In the genomic region with DNA sequence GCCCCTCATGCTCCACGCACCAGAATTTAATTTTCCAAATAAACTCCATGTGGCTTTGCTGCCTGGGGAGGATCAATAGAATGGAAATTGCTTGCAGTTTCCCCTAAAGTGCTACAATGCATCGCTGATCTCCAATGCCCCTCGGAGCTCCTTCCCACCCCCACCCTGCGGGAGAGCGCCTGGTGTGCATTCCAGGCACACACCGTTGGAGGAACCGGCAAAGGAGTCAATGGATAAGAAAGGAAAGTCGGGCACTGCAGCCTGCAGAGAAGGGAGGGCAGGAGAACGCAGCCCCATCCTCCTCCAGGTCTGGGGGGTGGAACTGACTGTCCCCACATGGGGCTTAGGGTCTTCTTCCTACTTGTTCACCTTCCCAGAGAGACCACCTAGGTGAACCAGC, we compare ENCODE assay signal across 10 mouse cellular contexts.
DNase-seq lines count a peak whose midpoint lies in the region; ATAC-seq and TF ChIP-seq lines count a peak whose summit lies in the region.
"Had no signal": no experiment of that assay in that cellular context is flagged by ENCODE, and none has a peak within 500 bp of the region (broad histone marks: within the 10 kb centered on the region; RNA-seq: fewer than 3 reads in every experiment).

No protein-coding gene starts in this region.

- ATAC-seq in heart, embryonic 13.5 days (ENCODE audit: extremely low read depth, insufficient number of reproducible peaks, low FRiP score, low TSS enrichment): no peak
- no peak for ATAC-seq in embryonic facial prominence, embryonic 11.5 days (replicated peaks; ENCODE audit: insufficient number of reproducible peaks, low FRiP score, low TSS enrichment, low read depth)
- ATAC-seq in hindbrain, embryonic 13.5 days (ENCODE audit: low FRiP score): no peak
- no peak for ATAC-seq in midbrain, embryonic 12.5 days (ENCODE audit: low FRiP score, low read depth)
- ATAC-seq in frontal cortex, adult (ENCODE audit: low TSS enrichment): no peak

- H3K27me3 ChIP-seq in heart, embryonic 13.5 days (replicated peaks): peaks cover 17% of the 10 kb centered on the region; the same call in 1 of the 2 replicates
- H3K27me3 ChIP-seq in embryonic facial prominence, embryonic 11.5 days (ENCODE audit: control insufficient read depth, insufficient read depth, low read length): no peaks in the 10 kb centered on the region
- 0 out of 2 replicates have a peak, but pooled peaks cover 6% of the 10 kb centered on the region for H3K27me3 ChIP-seq in hindbrain, embryonic 13.5 days
- H3K27me3 ChIP-seq in midbrain, embryonic 12.5 days: no peaks in the 10 kb centered on the region; the same call in 1 of the 2 replicates
- no peaks in the 10 kb centered on the region for H3K27me3 ChIP-seq in cerebellum, adult 2 months (ENCODE audit: control insufficient read depth, insufficient read depth, low read length)

- TF ChIP-seq CTCF in cerebellum, adult 2 months (IDR thresholded peaks at IDR 0.05; ENCODE audit: borderline replicate concordance, insufficient read depth, low read depth, low read length): no peak

- no peak for DNase-seq in heart, adult 18-20 months
- DNase-seq in embryonic facial prominence, embryonic 11.5 days (ENCODE audit: low spot score): peak; percentile 44
- DNase-seq in cerebellum, adult 2 months: no peak
- DNase-seq: adrenal gland, adult 8-10 months; kidney, adult 11 months; thymus, adult 2 months had no signal

- TF ChIP-seq POLR2A in cerebellum, adult 2 months (IDR thresholded peaks at IDR 0.05; ENCODE audit: borderline replicate concordance, insufficient read depth, low read length): no peak

- H3K4me2 ChIP-seq in heart, embryonic 13.5 days: peak overlapping the region; percentile 13; the same call in 1 of the 2 replicates
- H3K4me2 ChIP-seq in embryonic facial prominence, embryonic 11.5 days (ENCODE audit: low read depth, low read length): peak overlapping the region; percentile 17; the same call in 1 of the 2 replicates
- 0 out of 2 replicates have a peak overlapping the region, but pooled peaks have one; percentile 25 for H3K4me2 ChIP-seq in hindbrain, embryonic 13.5 days
- peak overlapping the region; percentile 33 for H3K4me2 ChIP-seq in midbrain, embryonic 12.5 days (replicated peaks)

- H3K4me1 ChIP-seq in heart, embryonic 13.5 days: peaks cover 16% of the 10 kb centered on the region
- H3K4me1 ChIP-seq in embryonic facial prominence, embryonic 11.5 days (ENCODE audit: control insufficient read depth, insufficient read depth, low read length): peaks cover 2% of the 10 kb centered on the region
- peaks cover 40% of the 10 kb centered on the region for H3K4me1 ChIP-seq in hindbrain, embryonic 13.5 days (replicated peaks)
- peaks cover 17% of the 10 kb centered on the region for H3K4me1 ChIP-seq in midbrain, embryonic 12.5 days
- peaks cover 42% of the 10 kb centered on the region for H3K4me1 ChIP-seq in cerebellum, adult 2 months (ENCODE audit: control insufficient read depth, insufficient read depth, low read length)

- no peak overlapping the region for H3K27ac ChIP-seq in heart, embryonic 13.5 days (replicated peaks)
- no peak overlapping the region for H3K27ac ChIP-seq in embryonic facial prominence, embryonic 11.5 days (replicated peaks; ENCODE audit: low read depth, low read length)
- peak overlapping the region; percentile 58 for H3K27ac ChIP-seq in hindbrain, embryonic 13.5 days
- no peak overlapping the region for H3K27ac ChIP-seq in midbrain, embryonic 12.5 days (replicated peaks)
- H3K27ac ChIP-seq in cerebellum, adult 2 months (ENCODE audit: insufficient read depth, low read length): no peak overlapping the region

- no peaks in the 10 kb centered on the region for H3K9me3 ChIP-seq in heart, embryonic 13.5 days
- no peaks in the 10 kb centered on the region for H3K9me3 ChIP-seq in embryonic facial prominence, embryonic 11.5 days (replicated peaks; ENCODE audit: control insufficient read depth, low read length)
- H3K9me3 ChIP-seq in hindbrain, embryonic 13.5 days: no peaks in the 10 kb centered on the region
- H3K9me3 ChIP-seq in midbrain, embryonic 12.5 days: no peaks in the 10 kb centered on the region

- no peak overlapping the region for H3K4me3 ChIP-seq in heart, embryonic 13.5 days
- no peak overlapping the region for H3K4me3 ChIP-seq in embryonic facial prominence, embryonic 11.5 days (ENCODE audit: low read depth, low read length)
- H3K4me3 ChIP-seq in hindbrain, embryonic 13.5 days: no peak overlapping the region
- no peak overlapping the region for H3K4me3 ChIP-seq in midbrain, embryonic 12.5 days
- no peak overlapping the region for H3K4me3 ChIP-seq in cerebellum, adult 2 months (replicated peaks; ENCODE audit: insufficient read depth, low read depth, low read length)

- H3K36me3 ChIP-seq in heart, embryonic 13.5 days: no peaks in the 10 kb centered on the region
- no peaks in the 10 kb centered on the region for H3K36me3 ChIP-seq in embryonic facial prominence, embryonic 11.5 days (replicated peaks; ENCODE audit: control insufficient read depth, insufficient read depth, low read depth, low read length)
- H3K36me3 ChIP-seq in hindbrain, embryonic 13.5 days: no peaks in the 10 kb centered on the region
- H3K36me3 ChIP-seq in midbrain, embryonic 12.5 days: no peaks in the 10 kb centered on the region

- WGBS in heart, embryonic 13.5 days: 6% methylated on average over 9 of the region's 9 CpGs
- WGBS in embryonic facial prominence, embryonic 11.5 days: 3% methylated on average over 9 of the region's 9 CpGs
- 2% methylated on average over 9 of the region's 9 CpGs for WGBS in hindbrain, embryonic 13.5 days
- WGBS in midbrain, embryonic 12.5 days: under 1% methylated on average over 9 of the region's 9 CpGs
- WGBS in cerebellum, adult 2 months: 35% methylated on average over 9 of the region's 9 CpGs

- H3K9ac ChIP-seq in heart, embryonic 13.5 days: no peak overlapping the region; the same call in 1 of the 2 replicates
- H3K9ac ChIP-seq in embryonic facial prominence, embryonic 11.5 days (replicated peaks; ENCODE audit: low read length): no peak overlapping the region
- peak overlapping the region; percentile 19; the same call in 1 of the 2 replicates for H3K9ac ChIP-seq in hindbrain, embryonic 13.5 days
- H3K9ac ChIP-seq in midbrain, embryonic 12.5 days (replicated peaks): no peak overlapping the region
